Mouse (Mus musculus) naive thymus-derived CD4-positive, alpha-beta T cell, adult 5 months (primary cell): ENCODE results near the gene Hexa. TPM values are rescaled to one million over a fixed set of nuclear protein-coding genes. Genes with fewer than 3 reads are reported as not detected.

Experiments used
- polyA plus RNA-seq: library from polyadenylated mRNA; unstranded; fragments of 100-300 nt; shearing (Covaris generic); gene quantifications from one replicate; pipeline ENCODE4 v1.2.1, GENCODE M21; 2017

Hexa gene
- polyA plus RNA-seq = 43.7 TPM

GRCm38 (mm10) chr9:59539441-59540137, at the start of gene Hexa, which contains the start of gene Tmem202:
Hexa (plus strand) TSS chr9:59539540.
Tmem202 (minus strand) TSS chr9:59539847.

GRCm38 (mm10) chr9:59577844-59578504, 38.6 kb downstream of the Hexa start, which contains the start of gene Celf6:
Celf6 (plus strand) TSS chr9:59577917.

Other genes with a start within 250 kb of the Hexa start
- 84.1 TPM for gene Adpgk, start 248.0 kb upstream of the Hexa start, polyA plus RNA-seq
- gene Bbs4, start 186.0 kb upstream of the Hexa start, polyA plus RNA-seq = 8.4 TPM
- gene Arih1, start 52.9 kb upstream of the Hexa start, polyA plus RNA-seq = 186 TPM
- gene Tmem202, start 307 bp downstream of the Hexa start, polyA plus RNA-seq = 0.31 TPM
- gene Celf6, start 38.4 kb downstream of the Hexa start, polyA plus RNA-seq = not detected
- gene Parp6, start 77.7 kb downstream of the Hexa start, polyA plus RNA-seq = 73.5 TPM
- 693 TPM for gene Pkm, start 116.8 kb downstream of the Hexa start, polyA plus RNA-seq
- gene Gramd2, start 140.6 kb downstream of the Hexa start, polyA plus RNA-seq = not detected
- gene Senp8, start 211.2 kb downstream of the Hexa start, polyA plus RNA-seq = 1.4 TPM
- 18.8 TPM for gene Myo9a, start 211.4 kb downstream of the Hexa start, polyA plus RNA-seq